Mouse (Mus musculus): ENCODE results near the gene Ptprb. TPM values are rescaled to one million over a fixed set of nuclear protein-coding genes. Genes with fewer than 3 reads are reported as not detected.

Ptprb gene
- polyA plus RNA-seq, 1 experiment from 2014 or later: 5.5 TPM

GRCm38 (mm10) chr10:116259298-116259697 is 16.0 kb upstream of the Ptprb start:
- TF ChIP-seq CTCF (IDR thresholded peaks at IDR 0.05; ENCODE audit: low read depth): no peak
- H3K4me3 ChIP-seq (replicated peaks; ENCODE audit: low read depth, low read length): no peak overlapping the region
- ATAC-seq (replicated peaks; ENCODE audit: low FRiP score, low read depth) (no peak), DNase-seq (ENCODE audit: low spot score) (no peak)
- H3K27me3 ChIP-seq (ENCODE audit: insufficient read depth, low read length): no peaks in the 10 kb centered on the region
- no peak overlapping the region for H3K27ac ChIP-seq
- no peak overlapping the region for H3K9ac ChIP-seq (ENCODE audit: low read depth, low read length)
- 0 out of 2 replicates have a peak, but pooled peaks cover 10% of the 10 kb centered on the region for H3K4me1 ChIP-seq (replicated peaks; ENCODE audit: insufficient read depth, low read length)
- WGBS: 81% methylated on average over 4 of the region's 4 CpGs
- H3K4me2 ChIP-seq (ENCODE audit: low read length): no peak overlapping the region
- H3K36me3 ChIP-seq (ENCODE audit: insufficient read depth, low read length): no peaks in the 10 kb centered on the region
- H3K9me3 ChIP-seq (replicated peaks; ENCODE audit: low read length): no peaks in the 10 kb centered on the region

- H3K4me2 ChIP-seq (ENCODE audit: low read length): no peak overlapping the region
- H3K27me3 ChIP-seq (ENCODE audit: insufficient read depth, low read length): no peaks in the 10 kb centered on the region
- 46% methylated on average over 13 of the region's 13 CpGs for WGBS
- ATAC-seq (replicated peaks; ENCODE audit: low FRiP score, low read depth) (peak; percentile 43; the same call in 1 of the 2 replicates), DNase-seq (ENCODE audit: low spot score) (peak; percentile 78)
- 0 out of 2 replicates have a peak, but pooled peaks cover 10% of the 10 kb centered on the region for H3K4me1 ChIP-seq (replicated peaks; ENCODE audit: insufficient read depth, low read length)
- no peak for TF ChIP-seq CTCF (IDR thresholded peaks at IDR 0.05; ENCODE audit: low read depth)
- peak overlapping the region; percentile 75 for H3K27ac ChIP-seq
- H3K36me3 ChIP-seq (ENCODE audit: insufficient read depth, low read length): no peaks in the 10 kb centered on the region
- H3K4me3 ChIP-seq (replicated peaks; ENCODE audit: low read depth, low read length): no peak overlapping the region
- no peak overlapping the region for H3K9ac ChIP-seq (ENCODE audit: low read depth, low read length)
- no peaks in the 10 kb centered on the region for H3K9me3 ChIP-seq (replicated peaks; ENCODE audit: low read length)
Measured at GRCm38 (mm10) chr10:116260658-116261433, 14.5 kb upstream of the Ptprb start.

- H3K27ac ChIP-seq: peak overlapping the region; percentile 75
- DNase-seq (ENCODE audit: low spot score) (no peak), ATAC-seq (replicated peaks; ENCODE audit: low FRiP score, low read depth) (no peak)
- WGBS: 43% methylated on average over 5 of the region's 5 CpGs
- no peaks in the 10 kb centered on the region for H3K27me3 ChIP-seq (ENCODE audit: insufficient read depth, low read length)
- no peak overlapping the region for H3K4me3 ChIP-seq (replicated peaks; ENCODE audit: low read depth, low read length)
- H3K9ac ChIP-seq (ENCODE audit: low read depth, low read length): no peak overlapping the region
- no peak for TF ChIP-seq CTCF (IDR thresholded peaks at IDR 0.05; ENCODE audit: low read depth)
- H3K9me3 ChIP-seq (replicated peaks; ENCODE audit: low read length): no peaks in the 10 kb centered on the region
- H3K4me2 ChIP-seq (ENCODE audit: low read length): no peak overlapping the region
- H3K4me1 ChIP-seq (replicated peaks; ENCODE audit: insufficient read depth, low read length): peaks cover 10% of the 10 kb centered on the region; the same call in 1 of the 2 replicates
- H3K36me3 ChIP-seq (ENCODE audit: insufficient read depth, low read length): no peaks in the 10 kb centered on the region
Measured at GRCm38 (mm10) chr10:116261559-116261958, 13.8 kb upstream of the Ptprb start.

- ATAC-seq (replicated peaks; ENCODE audit: low FRiP score, low read depth) (no peak), DNase-seq (ENCODE audit: low spot score) (no peak)
- H3K36me3 ChIP-seq (ENCODE audit: insufficient read depth, low read length): no peaks in the 10 kb centered on the region
- WGBS: 50% methylated on average over 11 of the region's 11 CpGs
- no peak overlapping the region for H3K4me3 ChIP-seq (replicated peaks; ENCODE audit: low read depth, low read length)
- TF ChIP-seq CTCF (IDR thresholded peaks at IDR 0.05; ENCODE audit: low read depth): no peak
- H3K4me2 ChIP-seq (ENCODE audit: low read length): no peak overlapping the region
- peaks cover 17% of the 10 kb centered on the region; the same call in 1 of the 2 replicates for H3K4me1 ChIP-seq (replicated peaks; ENCODE audit: insufficient read depth, low read length)
- H3K9ac ChIP-seq (ENCODE audit: low read depth, low read length): no peak overlapping the region
- H3K27ac ChIP-seq: no peak overlapping the region
- no peaks in the 10 kb centered on the region for H3K9me3 ChIP-seq (replicated peaks; ENCODE audit: low read length)
- H3K27me3 ChIP-seq (ENCODE audit: insufficient read depth, low read length): no peaks in the 10 kb centered on the region
Measured at GRCm38 (mm10) chr10:116264521-116264920, 10.8 kb upstream of the Ptprb start.

GRCm38 (mm10) chr10:116266561-116267433 is 8.5 kb upstream of the Ptprb start:
- ATAC-seq (replicated peaks; ENCODE audit: low FRiP score, low read depth) (peak; percentile 76), DNase-seq (ENCODE audit: low spot score) (peak; percentile 70)
- H3K4me3 ChIP-seq (replicated peaks; ENCODE audit: low read depth, low read length): no peak overlapping the region
- TF ChIP-seq CTCF (IDR thresholded peaks at IDR 0.05; ENCODE audit: low read depth): no peak
- H3K27me3 ChIP-seq (ENCODE audit: insufficient read depth, low read length): no peaks in the 10 kb centered on the region
- H3K4me1 ChIP-seq (replicated peaks; ENCODE audit: insufficient read depth, low read length): peaks cover 14% of the 10 kb centered on the region; the same call in 1 of the 2 replicates
- WGBS: 53% methylated on average over 15 of the region's 15 CpGs
- H3K9me3 ChIP-seq (replicated peaks; ENCODE audit: low read length): no peaks in the 10 kb centered on the region
- no peak overlapping the region for H3K9ac ChIP-seq (ENCODE audit: low read depth, low read length)
- peak overlapping the region; percentile 91 for H3K27ac ChIP-seq
- H3K4me2 ChIP-seq (ENCODE audit: low read length): no peak overlapping the region
- no peaks in the 10 kb centered on the region for H3K36me3 ChIP-seq (ENCODE audit: insufficient read depth, low read length)

- peak; percentile 84 for ATAC-seq (replicated peaks; ENCODE audit: low FRiP score, low read depth)
- no peaks in the 10 kb centered on the region for H3K9me3 ChIP-seq (replicated peaks; ENCODE audit: low read length)
- no peaks in the 10 kb centered on the region for H3K27me3 ChIP-seq (ENCODE audit: insufficient read depth, low read length)
- H3K9ac ChIP-seq (ENCODE audit: low read depth, low read length): no peak overlapping the region
- H3K36me3 ChIP-seq (ENCODE audit: insufficient read depth, low read length): no peaks in the 10 kb centered on the region
- WGBS: 44% methylated on average over 4 of the region's 4 CpGs
- no peak for TF ChIP-seq CTCF (IDR thresholded peaks at IDR 0.05; ENCODE audit: low read depth)
- peaks cover 12% of the 10 kb centered on the region; the same call in 1 of the 2 replicates for H3K4me1 ChIP-seq (replicated peaks; ENCODE audit: insufficient read depth, low read length)
- no peak overlapping the region for H3K4me3 ChIP-seq (replicated peaks; ENCODE audit: low read depth, low read length)
- peak overlapping the region; percentile 91 for H3K27ac ChIP-seq
- H3K4me2 ChIP-seq (ENCODE audit: low read length): no peak overlapping the region
- DNase-seq (ENCODE audit: low spot score): peak; percentile 59
Measured at GRCm38 (mm10) chr10:116267434-116267822, 7.9 kb upstream of the Ptprb start.

Data from kidney, postnatal 0 days (tissue).